Mouse (Mus musculus) adrenal gland, adult (tissue): ENCODE data around the gene Eml5.

ENCODE experiments used
- DNase-seq, 2 experiments: peaks; one replicate each; pipeline ENCODE4 v3.0.0; 2022 to 2023; ENCODE audit warnings: low spot score in 1 of 2; ENCODE audit not compliant: inconsistent age in 2 of 2

The Eml5 gene

GRCm38 (mm10) chr12:98900881-98901801 is at the start of gene Eml5:
Gene Eml5, minus strand, starts transcription at chr12:98901484.
- DNase-seq, result peak; percentile 84 to 94

- DNase-seq, result no peak
Measured at GRCm38 (mm10) chr12:98932856-98933255, 31.6 kb upstream of the Eml5 start.

GRCm38 (mm10) chr12:98932441-98932840 is 31.2 kb upstream of the Eml5 start:
- no peak for DNase-seq

- no peak for DNase-seq
Measured at GRCm38 (mm10) chr12:98931174-98931573, 29.9 kb upstream of the Eml5 start.

GRCm38 (mm10) chr12:98920194-98920991 is 19.1 kb upstream of the Eml5 start, which contains the start of gene Ttc8:
Gene Ttc8, plus strand, starts transcription at chr12:98920574.
- DNase-seq, result peak; percentile 89 to 97

- DNase-seq, result no peak
Measured at GRCm38 (mm10) chr12:98910096-98910495, 8.8 kb upstream of the Eml5 start.

GRCm38 (mm10) chr12:98905466-98905865 is 4.2 kb upstream of the Eml5 start:
- DNase-seq, result no peak

GRCm38 (mm10) chr12:98900341-98900880 is 873 bp downstream of the Eml5 start:
- peak in 1 of 2 experiments; percentile 69 for DNase-seq

GRCm38 (mm10) chr12:98899676-98900075 is 1.6 kb downstream of the Eml5 start:
- DNase-seq, result no peak

GRCm38 (mm10) chr12:98896761-98897160 is 4.5 kb downstream of the Eml5 start:
- DNase-seq, result no peak

- DNase-seq, result no peak
Measured at GRCm38 (mm10) chr12:98884515-98884914, 16.8 kb downstream of the Eml5 start.

- peak in 1 of 2 experiments; percentile 38 for DNase-seq
Measured at GRCm38 (mm10) chr12:98881796-98882195, 19.5 kb downstream of the Eml5 start.

- DNase-seq, result no peak
Measured at GRCm38 (mm10) chr12:98878693-98879092, 22.6 kb downstream of the Eml5 start.

- DNase-seq, result no peak
Measured at GRCm38 (mm10) chr12:98875216-98875615, 26.1 kb downstream of the Eml5 start.

- no peak for DNase-seq
Measured at GRCm38 (mm10) chr12:98872836-98873235, 28.4 kb downstream of the Eml5 start.

GRCm38 (mm10) chr12:98863436-98863835 is 37.8 kb downstream of the Eml5 start:
- DNase-seq, result no peak

- DNase-seq, result no peak
Measured at GRCm38 (mm10) chr12:98860316-98860715, 41.0 kb downstream of the Eml5 start.

GRCm38 (mm10) chr12:98850767-98851166 is 50.5 kb downstream of the Eml5 start:
- DNase-seq, result peak; percentile 18 to 60

GRCm38 (mm10) chr12:98844774-98845173 is 56.5 kb downstream of the Eml5 start:
- no peak for DNase-seq

- no peak for DNase-seq
Measured at GRCm38 (mm10) chr12:98840135-98840534, 61.1 kb downstream of the Eml5 start.

GRCm38 (mm10) chr12:98837940-98838339 is 63.3 kb downstream of the Eml5 start:
- no peak for DNase-seq
